Mouse (Mus musculus) ES-E14 (cell line): Measurements from ENCODE around the gene Crk.

ENCODE experiments used
- CHD2 ChIP-seq: IDR thresholded peaks from 2 replicates; pipeline ENCODE4 v1.6.1; 2014; ENCODE audit warnings: mild to moderate bottlenecking, low read depth, low read length, inconsistent platforms
- HCFC1 ChIP-seq: IDR thresholded peaks from 2 replicates; pipeline ENCODE4 v1.6.1; 2012; ENCODE audit warnings: low read length, inconsistent platforms, borderline replicate concordance; ENCODE audit not compliant: insufficient read depth
- MAFK ChIP-seq: IDR thresholded peaks from 2 replicates; pipeline ENCODE4 v1.6.1; 2014; ENCODE audit warnings: mild to moderate bottlenecking, low read depth, low read length, inconsistent platforms; ENCODE audit not compliant: insufficient read depth
- ZC3H11A ChIP-seq: IDR thresholded peaks from 2 replicates; pipeline ENCODE4 v1.6.1; 2012; ENCODE audit warnings: low read depth, mild to moderate bottlenecking, inconsistent platforms, low read length, borderline replicate concordance
- ZNF384 ChIP-seq: IDR thresholded peaks from 2 replicates; pipeline ENCODE4 v1.6.1; 2012; ENCODE audit warnings: low read depth, low read length, inconsistent platforms

DNA sequence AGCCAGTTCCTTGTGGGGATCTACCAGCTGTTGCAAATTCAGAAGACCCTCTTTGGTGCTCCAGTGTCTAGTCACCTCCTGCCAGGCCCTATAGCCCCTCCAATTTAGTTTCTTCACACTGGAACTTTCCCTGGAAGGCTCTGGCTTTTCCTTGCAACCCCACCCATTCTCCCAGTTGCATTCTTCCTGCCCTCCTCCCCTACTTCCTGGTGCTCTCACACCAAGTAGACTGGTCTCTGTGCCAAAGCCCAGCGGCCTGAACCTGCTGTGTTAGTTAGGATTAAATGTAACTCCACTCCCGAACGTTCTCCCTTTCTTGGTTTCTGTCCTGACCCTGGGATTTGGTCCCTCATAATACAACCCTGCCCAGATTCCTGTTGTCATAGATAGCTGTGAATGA, 44.3 kb upstream of the Crk start:
- no peak for TF ChIP-seq CHD2
- TF ChIP-seq ZNF384, result no peak
- no peak for TF ChIP-seq MAFK
- no peak for TF ChIP-seq ZC3H11A
- no peak for TF ChIP-seq HCFC1
